Mouse (Mus musculus) G1E (cell line): ENCODE measurements around the gene Rbm47. TPM values are rescaled to one million over a fixed set of nuclear protein-coding genes. Genes with fewer than 3 reads are reported as not detected.

Experiments
- ATAC-seq: 2 replicates; pipeline ENCODE4 v1.8.0; 2016; ENCODE audit warnings: mild to moderate bottlenecking; ENCODE audit not compliant: insufficient number of reproducible peaks, poor library complexity, low FRiP score, severe bottlenecking; ENCODE audit errors: extremely low read depth
- DNase-seq: peaks from one replicate; pipeline ENCODE4 v3.0.0; 2012; ENCODE audit warnings: low spot score
- H3K27me3 ChIP-seq: 2 replicates; pipeline ENCODE4 v1.6.1; 2012; ENCODE audit warnings: mild to moderate bottlenecking, low read length, inconsistent platforms; ENCODE audit not compliant: insufficient read depth
- H3K36me3 ChIP-seq: replicated peaks from 2 replicates; pipeline ENCODE3; 2012; ENCODE audit warnings: mild to moderate bottlenecking, inconsistent platforms
- H3K4me1 ChIP-seq: 2 replicates; pipeline ENCODE4 v1.6.1; 2012; ENCODE audit warnings: low read depth, low read length, inconsistent platforms, mixed read lengths; ENCODE audit not compliant: insufficient read depth
- H3K4me3 ChIP-seq: 2 replicates; pipeline ENCODE4 v1.5.1; 2012; ENCODE audit warnings: low read depth, mild to moderate bottlenecking, inconsistent platforms, low read length, moderate library complexity, mixed read lengths
- H3K9me3 ChIP-seq: replicated peaks from 2 replicates; pipeline ENCODE4 v1.6.1; 2012; ENCODE audit warnings: inconsistent platforms
- CTCF ChIP-seq: IDR thresholded peaks from 2 replicates; pipeline ENCODE4 v1.5.1; 2012; ENCODE audit warnings: low read depth, low read length, inconsistent platforms, mixed read lengths
- GATA1 ChIP-seq: IDR thresholded peaks from 2 replicates; pipeline ENCODE4 v1.6.1; 2012; ENCODE audit warnings: borderline replicate concordance, low read length, inconsistent platforms, mixed read lengths
- GATA2 ChIP-seq: IDR thresholded peaks from 2 replicates; pipeline ENCODE4 v1.6.1; 2012; ENCODE audit warnings: low read depth, low read length, inconsistent platforms, borderline replicate concordance
- POLR2AphosphoS5 ChIP-seq: IDR thresholded peaks from 2 replicates; pipeline ENCODE4 v1.6.1; 2012; ENCODE audit warnings: low read depth, low read length, inconsistent platforms; ENCODE audit not compliant: insufficient replicate concordance
- TAL1 ChIP-seq: conservative IDR thresholded peaks from 2 replicates; pipeline ENCODE4 v1.6.1; 2012; ENCODE audit warnings: low read depth, low read length, inconsistent platforms, mixed read lengths
- polyA plus RNA-seq: library from polyadenylated mRNA; stranded (reverse); fragments of >175 nt; gene quantifications from 2 replicates; pipeline ENCODE4 v1.2.3, GENCODE M21; 2012
- total RNA-seq, 2 experiments: library from RNA; stranded (forward) in 1 of 2; stranded (reverse) in 1 of 2; fragments of 200-1000 nt in 1 of 2; fragments of >200 nt in 1 of 2; fragmentation: Nextera tagmentation in 1 of 2; gene quantifications; 2 replicates each; pipeline ENCODE4 v1.2.3; 2014 to 2017

Rbm47 gene
- total RNA-seq (2014; fragmentation: Nextera tagmentation) (not detected in 2 replicates), total RNA-seq (2017) (0.05 and 0.12 TPM in 2 replicates), polyA plus RNA-seq (not detected in 2 replicates)

DNA sequence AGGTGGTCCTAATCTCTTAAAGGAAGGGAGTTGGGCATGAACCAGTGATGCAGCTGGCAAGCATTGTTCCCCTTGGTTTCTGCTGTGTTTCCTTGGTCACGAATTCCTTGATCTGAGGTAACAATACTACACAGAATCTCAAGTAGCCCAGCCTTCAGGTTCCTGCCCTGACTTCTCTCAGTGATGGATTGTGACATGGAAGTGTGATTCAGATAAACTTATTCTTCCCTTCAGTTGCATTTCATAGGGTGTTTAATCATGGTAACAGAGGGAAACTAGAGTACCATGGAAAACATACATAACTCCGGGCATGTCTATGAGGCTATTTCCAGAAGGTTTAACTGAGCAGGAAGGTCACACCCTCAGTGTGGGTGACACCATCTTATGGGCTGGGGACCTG, at the start of gene Rbm47:
TSS of gene Rbm47 (minus strand) at position 101 of the 400 bp plus-strand sequence.
- DNase-seq (no peak), ATAC-seq (no peak)
- Histone ChIP-seq H3K36me3 (no peaks in the 10 kb centered on the region), H3K9me3 (peaks cover 43% of the 10 kb centered on the region), H3K4me1 (no peaks in the 10 kb centered on the region), H3K27me3 (no peaks in the 10 kb centered on the region), H3K4me3 (no peak within 1 kb of the TSS)
- TF ChIP-seq GATA2 (no peak), CTCF (no peak), POLR2AphosphoS5 (no peak), GATA1 (no peak), TAL1 (no peak)

DNA sequence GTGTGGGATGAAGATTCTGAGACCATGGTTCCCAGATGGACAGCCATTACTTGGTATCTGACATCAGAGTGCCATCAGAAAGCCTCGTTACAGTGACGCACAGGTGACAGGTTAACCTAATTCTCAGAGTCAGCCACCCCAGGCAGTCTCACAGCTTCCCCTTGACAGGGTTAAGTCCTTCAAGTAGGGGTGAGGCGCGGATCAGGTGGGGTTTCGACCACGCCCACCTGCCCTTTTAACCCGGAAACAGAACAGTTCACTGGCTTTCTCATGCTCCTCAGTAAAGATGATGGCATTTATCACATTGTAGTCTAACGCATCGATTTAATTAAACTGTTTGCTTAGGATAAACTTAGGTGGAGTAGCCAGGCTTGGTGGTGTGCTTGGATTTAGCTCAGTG, 47.7 kb upstream of the Rbm47 start:
- DNase-seq (no peak), ATAC-seq (no peak)
- no peaks in the 10 kb centered on the region for H3K4me1 ChIP-seq
- no peak overlapping the region for H3K4me3 ChIP-seq
- H3K9me3 ChIP-seq, result peaks cover 46% of the 10 kb centered on the region
- no peaks in the 10 kb centered on the region for H3K36me3 ChIP-seq
- no peak for TF ChIP-seq POLR2AphosphoS5
- no peak for TF ChIP-seq GATA2
- no peak for TF ChIP-seq CTCF
- TF ChIP-seq TAL1, result no peak
- TF ChIP-seq GATA1, result no peak
- H3K27me3 ChIP-seq, result no peaks in the 10 kb centered on the region

DNA sequence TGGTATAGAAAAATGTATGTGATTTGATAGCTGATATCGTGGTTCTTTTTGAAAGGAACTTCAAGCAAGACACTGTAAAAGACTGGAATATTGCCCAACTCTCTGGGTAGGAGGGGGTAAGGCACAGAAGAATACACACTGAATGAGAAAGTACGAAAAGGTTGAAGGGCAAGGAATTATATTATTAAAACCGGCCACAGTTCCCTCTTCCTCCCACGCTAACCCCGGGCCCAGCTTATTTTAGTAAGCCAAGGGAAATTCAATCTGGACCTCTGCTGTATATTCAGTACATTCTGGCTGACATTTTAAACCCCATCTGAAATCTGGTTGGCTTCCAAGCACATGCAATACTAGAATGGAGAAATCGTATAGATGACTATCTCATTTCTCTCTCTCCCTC, 46.8 kb upstream of the Rbm47 start:
- no peak for DNase-seq
- no peaks in the 10 kb centered on the region for H3K36me3 ChIP-seq

DNA sequence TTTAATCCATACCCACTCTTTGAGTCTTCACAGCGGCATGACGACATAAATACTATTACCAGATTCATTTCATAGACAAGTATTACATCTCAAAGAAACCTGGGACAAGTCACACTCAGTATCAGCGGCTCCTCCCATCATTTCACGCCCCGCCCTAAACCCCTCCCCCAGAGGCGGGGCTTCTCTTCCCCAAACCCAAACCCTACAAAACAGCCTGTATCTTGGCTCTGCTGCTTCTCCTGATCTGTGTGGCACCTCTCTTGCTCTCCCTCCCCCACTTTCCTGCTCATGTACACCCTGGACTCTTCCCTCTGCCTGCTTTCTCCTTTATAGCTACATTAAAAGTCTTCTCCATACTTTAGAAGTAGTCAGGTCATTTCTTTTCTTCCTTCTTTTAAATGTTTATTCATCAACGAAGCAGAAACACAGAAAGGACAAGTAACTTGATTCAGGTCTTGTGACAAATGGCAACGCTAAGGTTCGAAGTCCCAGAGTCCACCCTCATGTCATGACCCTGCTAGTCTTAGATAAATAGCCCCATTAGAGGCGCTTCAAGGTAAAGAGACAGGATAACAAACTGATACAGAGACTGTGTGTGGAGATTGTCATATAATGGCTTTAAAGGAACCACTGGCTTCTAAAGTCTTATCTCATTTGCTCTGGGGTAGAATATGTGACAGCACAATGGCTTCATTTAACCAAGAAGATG, 42.8 kb upstream of the Rbm47 start:
- DNase-seq, result no peak
- Histone ChIP-seq H3K4me3 (no peak overlapping the region), H3K27me3 (no peaks in the 10 kb centered on the region), H3K36me3 (no peaks in the 10 kb centered on the region), H3K9me3 (peaks cover 36% of the 10 kb centered on the region), H3K4me1 (no peaks in the 10 kb centered on the region)
- TF ChIP-seq GATA1 (no peak), CTCF (no peak), POLR2AphosphoS5 (no peak), TAL1 (no peak), GATA2 (no peak)
- ATAC-seq, result no peak

More for the DNA sequence above, 46.8 kb upstream of the Rbm47 start:
- TF ChIP-seq GATA1, result no peak
- TF ChIP-seq CTCF, result no peak
- TF ChIP-seq GATA2, result no peak
- TF ChIP-seq POLR2AphosphoS5, result no peak
- TF ChIP-seq TAL1, result no peak
- Histone ChIP-seq H3K9me3 (peaks cover 48% of the 10 kb centered on the region), H3K4me3 (no peak overlapping the region), H3K4me1 (no peaks in the 10 kb centered on the region), H3K27me3 (no peaks in the 10 kb centered on the region)
- no peak for ATAC-seq

DNA sequence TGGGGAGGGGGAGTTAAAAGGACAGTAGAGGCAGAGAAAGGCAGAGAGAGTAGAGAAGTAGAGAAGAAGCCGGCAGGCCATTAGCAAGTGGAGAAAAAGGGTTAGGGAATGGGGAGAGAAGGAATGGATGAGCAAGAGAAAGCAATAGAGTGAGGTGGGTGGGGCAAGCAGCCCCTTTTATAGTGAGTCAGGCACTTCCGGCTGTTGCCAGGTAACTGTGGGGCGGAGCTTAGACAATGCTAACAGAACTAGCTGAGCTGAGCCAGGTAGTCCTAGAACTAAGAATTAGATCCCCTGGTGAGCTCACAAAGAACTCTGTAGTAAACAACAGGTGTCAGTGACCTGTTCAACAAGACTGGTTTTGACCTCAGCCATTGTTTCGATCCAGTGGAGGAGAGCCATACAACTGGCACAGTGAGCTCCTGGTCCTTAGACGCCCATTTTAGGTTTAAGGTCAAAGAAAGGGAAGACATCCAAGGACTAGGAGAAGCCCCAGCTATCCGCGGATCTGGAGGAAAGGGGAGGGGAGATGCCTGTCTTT, 41.5 kb upstream of the Rbm47 start:
- TF ChIP-seq TAL1 (no peak), POLR2AphosphoS5 (no peak), CTCF (no peak), GATA1 (no peak)
- DNase-seq (no peak), ATAC-seq (no peak)
- Histone ChIP-seq H3K9me3 (peaks cover 36% of the 10 kb centered on the region), H3K4me3 (no peak overlapping the region), H3K36me3 (no peaks in the 10 kb centered on the region), H3K4me1 (no peaks in the 10 kb centered on the region), H3K27me3 (no peaks in the 10 kb centered on the region)

DNA sequence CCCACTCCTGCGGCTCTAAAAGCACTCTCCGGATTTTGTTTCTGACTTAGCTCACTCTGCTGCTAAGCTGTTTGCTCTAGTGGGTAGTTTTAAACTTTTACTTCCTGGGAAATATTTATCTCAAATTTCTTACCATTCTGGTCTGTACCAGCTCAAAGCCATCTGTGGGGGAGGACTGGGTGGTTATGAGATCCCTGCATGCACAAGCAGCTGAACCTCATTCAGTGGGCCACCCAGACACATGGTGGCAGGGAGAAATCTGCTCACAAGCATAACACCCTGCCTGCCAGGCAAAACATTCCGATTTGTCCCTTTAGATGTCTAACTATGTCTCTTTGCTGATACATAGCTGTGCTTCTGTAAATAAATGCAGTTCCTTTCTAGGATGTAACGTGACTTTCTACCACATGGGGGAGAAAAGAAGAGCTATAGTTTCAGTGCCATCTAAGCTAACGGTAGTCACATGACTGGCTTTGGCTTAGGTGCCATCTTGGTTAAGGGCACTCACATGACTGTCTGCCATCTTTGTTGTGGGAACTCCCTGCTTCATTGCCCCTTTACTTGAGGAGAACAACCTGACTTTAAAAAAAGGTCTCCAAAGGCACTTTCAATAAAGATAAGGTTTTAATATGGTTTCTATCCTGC, 36.7 kb upstream of the Rbm47 start:
- H3K27me3 ChIP-seq, result no peaks in the 10 kb centered on the region
- ATAC-seq (no peak), DNase-seq (no peak)
- no peak overlapping the region for H3K4me3 ChIP-seq
- no peak for TF ChIP-seq GATA2
- TF ChIP-seq GATA1, result no peak
- TF ChIP-seq CTCF, result no peak
- TF ChIP-seq POLR2AphosphoS5, result no peak
- no peak for TF ChIP-seq TAL1
- H3K36me3 ChIP-seq, result no peaks in the 10 kb centered on the region
- H3K4me1 ChIP-seq, result no peaks in the 10 kb centered on the region
- H3K9me3 ChIP-seq, result peaks cover 45% of the 10 kb centered on the region
